Mouse (Mus musculus) cerebellum, postnatal 4 days (tissue): ENCODE data around the gene Lix1.
"Not testable (repeated sequence)": the region's sequence is repeated elsewhere in the genome, so short reads cannot be mapped to it uniquely, and the experiment has no call there.

Experiments used
- DNase-seq, 2 experiments: peaks; one replicate each; pipeline ENCODE4 v3.0.0; 2022; ENCODE audit warnings: low spot score in 2 of 2, mixed read lengths in 1 of 2

The Lix1 gene

DNA sequence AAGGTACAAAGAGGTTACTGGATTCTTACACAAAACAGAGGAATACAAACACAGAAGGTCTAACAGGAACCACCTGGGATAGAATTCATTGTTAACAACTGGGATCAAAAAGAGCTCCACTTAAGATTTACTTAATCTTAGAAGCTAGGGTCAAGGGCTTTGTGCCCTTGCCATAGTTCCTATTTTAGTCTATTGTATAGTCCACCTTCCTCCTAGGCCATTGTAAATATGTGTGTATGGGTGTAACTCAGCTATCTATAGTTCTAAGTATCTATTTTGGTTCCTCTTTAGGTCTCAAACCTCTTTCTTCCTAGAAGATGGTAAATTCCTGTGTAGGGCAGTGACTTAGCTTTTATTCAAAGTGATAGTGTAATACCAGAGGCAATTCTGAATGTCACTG, 93.8 kb downstream of the Lix1 start:
- not testable (repeated sequence) for DNase-seq

DNA sequence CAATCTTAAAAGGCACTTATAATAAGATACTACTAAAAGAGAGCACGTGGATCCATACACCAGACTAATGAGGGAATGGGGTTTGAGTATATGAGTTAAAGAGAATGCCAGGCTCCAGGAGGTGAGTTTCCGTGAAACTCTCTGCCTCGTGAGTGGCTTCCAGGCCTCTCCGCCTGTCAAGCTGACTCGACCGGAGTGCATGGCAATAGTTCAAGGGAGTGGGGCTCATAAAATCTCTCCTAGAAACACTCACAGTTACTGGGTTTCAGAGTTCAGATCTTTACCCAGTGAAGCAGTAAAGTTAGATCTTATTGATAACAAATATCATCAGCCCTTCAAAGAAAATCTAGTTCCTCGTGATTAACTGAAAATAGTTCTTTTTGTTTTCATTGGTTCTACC, 94.3 kb downstream of the Lix1 start:
- no peak for DNase-seq

DNA sequence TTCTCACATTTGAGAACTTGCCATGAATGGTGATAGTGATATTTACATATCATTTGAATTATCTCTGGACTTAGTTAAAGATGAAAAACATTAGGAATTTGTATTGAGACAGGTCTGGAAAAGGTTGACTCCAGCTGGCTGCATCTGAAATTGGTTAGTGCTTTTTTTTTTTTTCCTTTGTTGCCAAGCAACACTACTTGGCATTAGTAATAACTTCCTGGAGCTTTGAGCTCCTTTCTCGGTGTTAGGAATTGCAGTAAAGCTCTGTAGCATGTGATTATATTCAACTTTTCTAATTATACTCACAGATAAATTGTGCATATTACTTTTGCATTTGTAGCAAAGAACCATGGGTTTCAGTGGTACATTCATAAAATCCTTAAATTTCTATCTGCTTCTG, 96.4 kb downstream of the Lix1 start:
- DNase-seq: no peak

DNA sequence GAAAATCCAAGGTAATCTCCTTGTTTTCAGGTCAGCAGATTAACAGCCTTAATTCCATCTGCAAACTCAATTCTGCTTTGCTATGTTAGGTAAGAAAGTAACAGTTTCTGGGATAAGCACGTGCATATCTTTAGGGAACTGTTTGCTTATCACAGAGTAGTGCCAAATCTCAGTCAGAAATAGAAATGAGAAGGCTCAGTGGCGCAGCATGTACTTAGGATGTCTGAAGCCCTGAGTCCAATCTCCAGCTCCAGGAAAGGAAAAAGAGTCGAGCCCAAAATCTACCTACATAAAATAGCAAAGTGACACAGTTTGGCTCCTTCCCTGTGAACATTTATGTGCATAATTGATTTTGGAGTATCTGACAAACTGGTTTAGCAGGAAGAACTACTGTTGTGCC, 96.8 kb downstream of the Lix1 start:
- no peak for DNase-seq

DNA sequence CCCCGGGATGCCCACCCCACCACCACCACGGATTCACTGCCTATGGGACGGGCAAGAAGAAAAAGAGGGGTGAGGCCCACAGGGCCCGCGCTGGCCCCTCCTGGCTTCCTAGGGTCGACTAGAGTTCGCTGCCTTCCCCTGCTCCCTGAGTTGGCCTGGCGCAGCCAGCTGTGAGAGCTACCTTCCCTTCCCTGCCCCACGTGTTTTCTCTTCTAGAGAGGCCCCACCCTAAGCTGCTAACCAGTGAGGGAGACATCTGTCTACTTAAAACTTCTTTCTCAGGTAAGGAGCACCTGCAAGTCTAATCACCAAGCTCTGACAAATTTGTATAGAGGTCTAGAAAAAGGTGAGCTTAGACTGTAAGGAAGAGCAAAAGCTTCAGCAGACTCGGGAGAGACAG, 104.2 kb downstream of the Lix1 start:
- DNase-seq: no peak
